Mouse (Mus musculus): Measurements from ENCODE around the gene Slco3a1. TPM values are rescaled to one million over a fixed set of nuclear protein-coding genes. Genes with fewer than 3 reads are reported as not detected.

The Slco3a1 gene
- total and polyA plus RNA-seq, 3 experiments: 0.04 to 0.35 TPM; not detected in 1

- dilution Hi-C loops (cut with MboI; ENCODE audit: extremely low pct_ligation_motif_present, extremely low pct_unique_long_range_greater_than_20kb, low sequenced_read_pairs): no loop called here
- H3K9ac ChIP-seq (ENCODE audit: insufficient read depth, low read depth): no peak overlapping the region
- no peak overlapping the region for H3K4me3 ChIP-seq (replicated peaks in 1 of 3; ENCODE audit: low read depth in 2 of 3, low read length in 2 of 3, poor library complexity in 1 of 3)
- H3K4me2 ChIP-seq (ENCODE audit: insufficient read depth, low read depth, poor library complexity, severe bottlenecking): no peak overlapping the region
- no peak for TF ChIP-seq UBTF (IDR thresholded peaks at IDR 0.05; ENCODE audit: low read depth, low read length)
- no peak for TF ChIP-seq CHD1 (IDR thresholded peaks at IDR 0.05; ENCODE audit: low read depth, low read length)
- peak; percentile 29; the same call in 1 of the 2 replicates for TF ChIP-seq ZNF384 (IDR thresholded peaks at IDR 0.05; ENCODE audit: low read depth, low read length)
- TF ChIP-seq USF2 (conservative IDR thresholded peaks at IDR 0.05; ENCODE audit: low read depth, low read length): no peak
- no peak for TF ChIP-seq MEF2A (IDR thresholded peaks at IDR 0.05; ENCODE audit: borderline replicate concordance, low read depth, low read length)
- no peaks in the 10 kb centered on the region for H3K36me3 ChIP-seq (replicated peaks in 1 of 2; ENCODE audit: control insufficient read depth in 1 of 2, insufficient read depth in 1 of 2, low read length in 1 of 2)
- H3K27me3 ChIP-seq (replicated peaks): no peaks in the 10 kb centered on the region
- H3K79me2 ChIP-seq (replicated peaks; ENCODE audit: control insufficient read depth, extremely low read depth, insufficient read depth, poor library complexity, severe bottlenecking): no peaks in the 10 kb centered on the region
- no peak overlapping the region for H3K27ac ChIP-seq (ENCODE audit: insufficient read depth, low read depth)
- H3K9me3 ChIP-seq (replicated peaks; ENCODE audit: low read length): peaks cover 32% of the 10 kb centered on the region
- peaks cover 0 to 5% of the 10 kb centered on the region in 2 experiments; a peak in 2 of 4 replicates for H3K4me1 ChIP-seq (ENCODE audit: control insufficient read depth in 1 of 2, insufficient read depth in 2 of 2)
- DNase-seq (ENCODE audit: extremely low read depth): peak; percentile 10
- in situ Hi-C loops (cut with MboI; ENCODE audit: low pct_ligation_motif_present, low pct_unique_long_range_greater_than_20kb, low sequenced_read_pairs): no loop called here
These were observed 5.5 kb downstream of the Slco3a1 start for GRCm38 (mm10) chr7:74549013-74549582.

- no peak overlapping the region for H3K4me3 ChIP-seq (replicated peaks in 1 of 3; ENCODE audit: low read depth in 2 of 3, low read length in 2 of 3, poor library complexity in 1 of 3)
- no peak overlapping the region for H3K9ac ChIP-seq (ENCODE audit: insufficient read depth, low read depth)
- H3K4me2 ChIP-seq (ENCODE audit: insufficient read depth, low read depth, poor library complexity, severe bottlenecking): no peak overlapping the region
- no peak overlapping the region for H3K27ac ChIP-seq (ENCODE audit: insufficient read depth, low read depth)
- H3K4me1 ChIP-seq (ENCODE audit: control insufficient read depth in 1 of 2, insufficient read depth in 2 of 2): peaks cover 0 to 5% of the 10 kb centered on the region in 2 experiments; a peak in 2 of 4 replicates
- H3K36me3 ChIP-seq (replicated peaks in 1 of 2; ENCODE audit: control insufficient read depth in 1 of 2, insufficient read depth in 1 of 2, low read length in 1 of 2): no peaks in the 10 kb centered on the region
- in situ Hi-C loops (cut with MboI; ENCODE audit: low pct_ligation_motif_present, low pct_unique_long_range_greater_than_20kb, low sequenced_read_pairs): no loop called here
- H3K79me2 ChIP-seq (replicated peaks; ENCODE audit: control insufficient read depth, extremely low read depth, insufficient read depth, poor library complexity, severe bottlenecking): no peaks in the 10 kb centered on the region
- no peak for TF ChIP-seq MEF2A (IDR thresholded peaks at IDR 0.05; ENCODE audit: borderline replicate concordance, low read depth, low read length)
- no peak for TF ChIP-seq IRF4 (IDR thresholded peaks at IDR 0.05; ENCODE audit: low read depth, low read length)
- TF ChIP-seq KAT2A (IDR thresholded peaks at IDR 0.05; ENCODE audit: insufficient replicate concordance, low read length): no peak
- TF ChIP-seq JUN (IDR thresholded peaks at IDR 0.05; ENCODE audit: insufficient read depth, low read depth, low read length): no peak
- no peak for TF ChIP-seq SMC3 (IDR thresholded peaks at IDR 0.05; ENCODE audit: low read depth, low read length)
- TF ChIP-seq NELFE (IDR thresholded peaks at IDR 0.05; ENCODE audit: low read depth, low read length): no peak
- peaks cover 26% of the 10 kb centered on the region for H3K9me3 ChIP-seq (replicated peaks; ENCODE audit: low read length)
- dilution Hi-C loops (cut with MboI; ENCODE audit: extremely low pct_ligation_motif_present, extremely low pct_unique_long_range_greater_than_20kb, low sequenced_read_pairs): no loop called here
- no peaks in the 10 kb centered on the region for H3K27me3 ChIP-seq (replicated peaks)
- no peak for DNase-seq (ENCODE audit: extremely low read depth)
These were observed 7.9 kb downstream of the Slco3a1 start for GRCm38 (mm10) chr7:74546691-74547090.

- Histone ChIP-seq H3K4me2 (ENCODE audit: insufficient read depth, low read depth, poor library complexity, severe bottlenecking) (no peak overlapping the region), H3K79me2 (replicated peaks; ENCODE audit: control insufficient read depth, extremely low read depth, insufficient read depth, poor library complexity, severe bottlenecking) (no peaks in the 10 kb centered on the region), H3K27ac (ENCODE audit: insufficient read depth, low read depth) (no peak overlapping the region), H3K9ac (ENCODE audit: insufficient read depth, low read depth) (no peak overlapping the region), H3K27me3 (replicated peaks) (no peaks in the 10 kb centered on the region), H3K9me3 (replicated peaks; ENCODE audit: low read length) (peaks cover 28% of the 10 kb centered on the region), H3K36me3 (replicated peaks in 1 of 2; ENCODE audit: control insufficient read depth in 1 of 2, insufficient read depth in 1 of 2, low read length in 1 of 2) (no peaks in the 10 kb centered on the region), H3K4me1 (ENCODE audit: control insufficient read depth in 1 of 2, insufficient read depth in 2 of 2) (peaks cover 0 to 5% of the 10 kb centered on the region in 2 experiments; a peak in 2 of 4 replicates), H3K4me3 (replicated peaks in 1 of 3; ENCODE audit: low read depth in 2 of 3, low read length in 2 of 3, poor library complexity in 1 of 3) (no peak overlapping the region)
- no peak for DNase-seq (ENCODE audit: extremely low read depth)
- dilution Hi-C loops (cut with MboI; ENCODE audit: extremely low pct_ligation_motif_present, extremely low pct_unique_long_range_greater_than_20kb, low sequenced_read_pairs): no loop called here
- in situ Hi-C loops (cut with MboI; ENCODE audit: low pct_ligation_motif_present, low pct_unique_long_range_greater_than_20kb, low sequenced_read_pairs): no loop called here
- TF ChIP-seq MAFK (IDR thresholded peaks at IDR 0.05; ENCODE audit: insufficient replicate concordance, low read length): no peak
- TF ChIP-seq MXI1 (IDR thresholded peaks at IDR 0.05; ENCODE audit: low read depth, low read length): no peak
- TF ChIP-seq JUND (conservative IDR thresholded peaks at IDR 0.05; ENCODE audit: low read depth, low read length): no peak
- no peak for TF ChIP-seq CHD2 (IDR thresholded peaks at IDR 0.05; ENCODE audit: low read length)
- no peak for TF ChIP-seq KAT2A (IDR thresholded peaks at IDR 0.05; ENCODE audit: insufficient replicate concordance, low read length)
- no peak for TF ChIP-seq SIN3A (IDR thresholded peaks at IDR 0.05; ENCODE audit: low read length)
- TF ChIP-seq EP300 (IDR thresholded peaks at IDR 0.05; ENCODE audit: low read length): no peak
- no peak for TF ChIP-seq JUN (IDR thresholded peaks at IDR 0.05; ENCODE audit: insufficient read depth, low read depth, low read length)
- TF ChIP-seq RCOR1 (conservative IDR thresholded peaks at IDR 0.05; ENCODE audit: low read depth, low read length): no peak
- TF ChIP-seq GABPA (IDR thresholded peaks at IDR 0.05; ENCODE audit: insufficient replicate concordance, low read depth, low read length): no peak
These were observed 9.0 kb downstream of the Slco3a1 start for GRCm38 (mm10) chr7:74545498-74545990.
